Mouse (Mus musculus) liver, adult 2 months (tissue): ENCODE data around the gene Polr3c.

ENCODE experiments used
- CTCF ChIP-seq: fragments of 200-500 bp; IDR thresholded peaks from 2 replicates; pipeline ENCODE4 v1.5.1; 2011; ENCODE audit warnings: low read depth, low read length, control low read depth
- POLR2A ChIP-seq: fragments of 200-500 bp; IDR thresholded peaks from 2 replicates; pipeline ENCODE4 v1.6.1; 2011; ENCODE audit warnings: low read length, control low read depth; ENCODE audit not compliant: insufficient read depth; ENCODE audit errors: extremely low read depth

GRCm38 (mm10) chr3:96737995-96738394, 10.6 kb upstream of the Polr3c start:
- TF ChIP-seq POLR2A (no peak), CTCF (0 out of 2 replicates have a peak, but pooled peaks have one; percentile 5)
